Mouse (Mus musculus) adrenal gland, postnatal 36 days (tissue): ENCODE results near the gene Pabpc1l. TPM values are rescaled to one million over a fixed set of nuclear protein-coding genes. Genes with fewer than 3 reads are reported as not detected.
"Not testable (repeated sequence)": the region's sequence is repeated elsewhere in the genome, so short reads cannot be mapped to it uniquely, and the experiment has no call there.

Experiments used
- DNase-seq, 2 experiments: peaks; one replicate each; pipeline ENCODE4 v3.0.0; 2021; ENCODE audit warnings: mixed read lengths in 1 of 2
- total RNA-seq, 2 experiments: library from RNA; stranded (reverse); gene quantifications; 2 replicates each; pipeline ENCODE4 v1.2.3; 2021

The Pabpc1l gene
- total RNA-seq, 2 experiments from 2014 or later = 1.2 to 1.9 TPM

DNA sequence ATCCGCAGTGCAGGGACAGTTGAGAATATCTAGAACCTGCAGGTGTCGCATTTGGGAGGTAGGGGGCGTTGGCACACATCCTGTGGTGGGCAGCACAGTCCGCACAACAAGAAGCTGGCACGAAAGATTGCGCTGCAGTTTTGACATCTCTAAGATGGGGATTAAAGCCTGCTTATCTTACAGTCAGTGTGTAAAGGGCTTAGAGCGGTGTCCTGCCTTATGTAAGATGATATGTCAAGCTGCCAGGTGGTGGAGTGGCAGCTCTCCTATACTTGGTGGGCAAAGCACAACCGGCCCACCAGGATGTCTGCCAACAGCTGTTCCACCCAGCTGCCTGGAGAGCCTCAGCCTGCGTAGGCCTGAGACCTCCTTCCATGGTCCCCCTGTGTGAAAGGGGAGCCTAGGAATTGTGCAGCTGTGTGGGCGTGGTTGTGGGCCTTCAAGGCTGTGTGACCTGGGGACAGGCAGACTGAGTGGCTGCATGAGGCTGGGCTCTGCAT is 11.3 kb downstream of the Pabpc1l start:
- no peak for DNase-seq

DNA sequence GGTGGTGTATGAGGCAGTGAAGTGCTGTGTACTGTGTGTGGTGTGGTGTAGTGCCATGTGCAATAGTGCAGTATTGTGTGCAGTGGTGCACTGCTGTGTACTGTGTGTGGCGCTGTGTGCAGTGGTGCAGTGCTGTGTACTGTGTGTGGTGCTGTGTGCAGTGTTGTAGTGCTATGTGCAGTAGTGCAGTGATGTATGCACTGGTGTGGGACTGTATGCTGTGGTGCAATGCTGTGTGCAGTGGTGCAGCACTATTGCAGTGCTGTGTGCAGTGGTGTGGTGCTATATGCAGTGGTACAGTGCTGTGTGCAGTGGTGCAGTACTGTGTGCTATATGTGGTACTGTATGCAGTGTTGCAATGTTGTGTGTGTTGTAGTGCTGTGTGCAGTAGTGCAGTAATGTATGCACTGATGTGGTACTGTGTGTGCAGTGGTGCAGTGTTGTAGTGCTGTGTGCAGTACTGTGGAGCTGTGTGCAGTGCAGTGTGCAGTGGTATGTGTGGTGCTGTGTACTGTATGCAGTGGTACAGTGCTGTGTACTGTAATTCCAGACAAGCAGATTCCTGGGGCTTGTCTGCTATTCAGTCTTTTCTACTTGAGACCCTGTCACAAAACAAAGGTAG is 13.3 kb downstream of the Pabpc1l start:
- no peak for DNase-seq

DNA sequence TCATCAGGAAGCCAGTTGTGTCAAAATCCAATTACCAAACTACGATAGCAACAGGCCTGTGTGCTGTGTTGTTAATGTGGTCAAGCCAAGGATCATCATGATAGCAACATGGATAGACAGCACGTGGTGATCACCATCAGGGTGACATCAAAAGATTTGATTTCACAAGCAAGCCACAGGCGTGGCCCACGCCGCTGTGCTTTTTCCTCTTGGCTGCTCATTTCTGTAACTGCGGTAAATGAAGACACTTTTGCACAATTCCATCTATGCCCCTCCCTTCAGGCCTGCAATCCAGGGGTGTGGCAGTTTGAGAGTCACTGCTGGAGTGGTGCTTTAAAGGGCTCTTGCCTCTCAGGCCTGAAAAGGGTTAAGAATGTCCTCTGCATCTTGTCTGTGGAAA is 15.7 kb downstream of the Pabpc1l start:
- peak in 1 of 2 experiments; percentile 8 for DNase-seq

DNA sequence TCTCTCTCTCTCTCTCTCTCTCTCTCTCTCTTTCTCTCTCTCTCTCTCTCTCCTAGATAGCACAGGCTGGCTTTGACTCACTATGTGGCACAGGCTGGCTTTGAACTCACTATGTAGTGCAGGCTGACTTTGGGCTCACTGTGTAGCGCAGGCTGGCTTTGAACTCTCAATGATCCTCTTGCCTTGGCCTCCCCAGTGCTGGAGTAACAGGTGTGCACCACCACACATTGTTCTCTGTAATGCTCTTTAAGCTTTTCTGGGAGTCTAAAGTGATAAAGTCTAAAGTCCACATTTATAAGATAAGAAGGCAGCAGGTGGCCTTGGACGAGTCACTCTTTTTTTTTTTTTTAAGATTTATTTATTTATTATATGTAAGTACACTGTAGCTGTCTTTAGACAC is 16.3 kb downstream of the Pabpc1l start:
- DNase-seq = no peak

DNA sequence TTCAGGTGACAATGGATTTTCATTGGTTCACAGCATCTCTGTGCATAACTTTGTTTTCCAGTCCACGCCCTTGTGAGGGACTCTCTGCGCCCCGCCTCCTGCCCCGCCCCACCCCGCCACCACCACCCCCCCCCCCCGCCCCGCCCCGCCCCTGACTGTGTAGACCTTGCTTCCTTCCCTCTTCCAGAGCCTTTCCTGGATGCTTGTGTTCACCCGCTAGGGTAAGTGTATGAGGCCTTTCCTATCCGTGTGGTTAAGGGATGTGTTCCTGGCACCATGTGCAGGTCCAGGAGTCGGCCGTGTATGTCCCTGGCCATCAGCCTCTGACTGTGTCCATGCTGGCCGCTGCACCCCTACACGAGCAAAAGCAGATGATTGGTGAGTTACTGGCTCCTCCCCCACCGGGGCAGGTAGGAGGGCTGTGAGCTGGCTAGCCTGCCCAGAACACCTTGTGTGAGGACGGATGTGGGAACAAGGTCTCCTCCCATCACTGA is 22.0 kb downstream of the Pabpc1l start:
- DNase-seq = peak; percentile 23 to 39

DNA sequence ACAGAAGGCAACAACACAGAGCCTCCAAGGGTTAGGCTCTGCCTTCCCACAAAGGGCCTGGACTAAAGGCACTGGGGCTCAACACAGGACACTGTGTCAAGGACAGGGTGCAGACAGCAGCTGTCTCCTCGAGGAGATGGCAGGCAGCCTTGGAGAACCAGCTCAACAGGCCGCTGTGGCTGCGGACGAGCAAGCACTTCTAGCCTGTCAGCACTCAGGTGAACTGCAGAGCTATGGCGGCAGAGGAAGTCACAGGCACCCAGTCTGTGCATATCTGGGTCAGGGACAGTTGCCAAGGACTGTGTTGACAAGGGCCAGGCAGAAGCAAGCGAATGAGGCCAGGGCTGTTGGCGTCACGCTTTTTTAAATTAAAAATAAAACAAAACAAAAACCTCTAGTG is 28.5 kb downstream of the Pabpc1l start:
- peak; percentile 80 to 82 for DNase-seq

DNA sequence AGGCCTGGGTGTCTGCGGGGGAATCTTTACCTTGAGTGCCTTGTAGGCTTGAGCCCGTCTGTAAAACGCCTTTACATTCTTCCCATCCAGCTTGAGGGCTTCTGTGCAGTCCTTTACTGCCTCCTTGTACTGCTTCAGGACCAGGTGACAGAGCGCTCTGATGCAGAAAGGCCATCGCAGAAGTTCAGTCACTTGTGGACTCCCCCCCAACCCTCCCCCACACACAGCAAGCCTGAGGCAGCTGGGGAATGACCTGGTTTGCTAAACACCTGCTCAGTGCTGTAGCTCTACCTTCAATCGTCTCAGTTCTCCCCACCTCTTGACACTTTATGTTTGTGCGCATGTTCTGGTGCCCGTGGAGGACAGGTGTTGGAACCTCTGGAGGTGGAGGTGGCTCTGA is 29.4 kb downstream of the Pabpc1l start:
- DNase-seq = no peak

DNA sequence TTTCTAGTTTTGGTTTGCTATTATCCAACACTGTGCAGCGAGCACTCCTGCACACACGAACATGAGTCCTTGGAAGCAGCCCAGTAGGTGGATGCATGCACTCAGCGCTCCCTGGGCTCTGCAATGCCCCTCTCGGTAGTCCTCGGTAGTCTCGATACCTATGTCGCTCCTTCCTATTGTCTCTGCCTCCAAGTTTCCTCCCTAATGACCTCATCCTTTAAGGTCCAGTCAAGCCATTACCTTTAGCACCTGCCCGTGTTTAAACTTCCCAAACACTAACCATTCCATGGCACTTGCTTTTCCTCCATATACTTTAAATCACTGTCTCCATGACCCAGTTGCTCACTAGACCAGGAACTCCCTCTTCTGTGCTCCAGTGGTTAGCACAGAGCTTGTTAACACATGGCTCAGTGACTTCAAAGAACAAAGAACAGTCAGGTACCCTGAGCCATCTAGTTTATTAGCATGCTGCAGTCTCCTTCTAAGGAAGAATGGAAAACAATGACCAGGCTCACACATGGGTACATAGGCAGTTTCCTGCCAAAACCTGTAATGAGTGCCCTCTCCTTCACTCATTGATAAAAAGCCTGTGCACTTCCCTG is 34.5 kb downstream of the Pabpc1l start:
- no peak for DNase-seq

DNA sequence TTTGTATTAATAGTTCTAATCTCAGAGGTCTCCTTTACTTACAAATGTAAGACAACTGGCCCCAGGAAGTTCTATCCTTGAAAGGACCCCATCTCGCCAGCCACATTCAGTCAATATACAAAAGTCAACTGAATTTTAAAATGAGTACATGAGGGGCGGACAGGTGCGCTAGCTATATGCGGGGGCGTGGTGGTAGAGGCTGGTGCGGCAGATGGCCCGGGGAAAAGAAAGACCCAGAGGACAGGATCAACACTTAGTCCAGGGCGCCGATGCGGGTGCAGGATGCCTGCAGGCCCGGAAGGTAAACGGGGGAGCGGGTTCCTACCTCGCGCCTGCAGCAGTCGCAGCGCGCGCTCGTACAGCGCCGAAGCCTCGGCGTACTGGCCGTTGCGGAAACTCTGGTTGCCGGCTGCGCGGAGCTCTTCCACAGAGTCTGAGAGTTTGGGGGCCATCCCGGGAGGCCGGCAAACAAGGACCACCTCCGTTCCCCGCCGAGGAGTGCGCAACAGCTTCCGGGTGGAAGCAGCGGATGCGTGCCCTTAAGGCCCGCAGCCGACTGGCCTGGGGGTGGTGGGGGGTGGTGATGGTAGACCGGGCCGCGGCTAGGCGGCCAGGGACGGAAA is 45.0 kb downstream of the Pabpc1l start, which contains the start of gene Stk4:
TSS of gene Stk4 (plus strand) at position 181 of the 623 bp plus-strand sequence.
- no peak for DNase-seq

DNA sequence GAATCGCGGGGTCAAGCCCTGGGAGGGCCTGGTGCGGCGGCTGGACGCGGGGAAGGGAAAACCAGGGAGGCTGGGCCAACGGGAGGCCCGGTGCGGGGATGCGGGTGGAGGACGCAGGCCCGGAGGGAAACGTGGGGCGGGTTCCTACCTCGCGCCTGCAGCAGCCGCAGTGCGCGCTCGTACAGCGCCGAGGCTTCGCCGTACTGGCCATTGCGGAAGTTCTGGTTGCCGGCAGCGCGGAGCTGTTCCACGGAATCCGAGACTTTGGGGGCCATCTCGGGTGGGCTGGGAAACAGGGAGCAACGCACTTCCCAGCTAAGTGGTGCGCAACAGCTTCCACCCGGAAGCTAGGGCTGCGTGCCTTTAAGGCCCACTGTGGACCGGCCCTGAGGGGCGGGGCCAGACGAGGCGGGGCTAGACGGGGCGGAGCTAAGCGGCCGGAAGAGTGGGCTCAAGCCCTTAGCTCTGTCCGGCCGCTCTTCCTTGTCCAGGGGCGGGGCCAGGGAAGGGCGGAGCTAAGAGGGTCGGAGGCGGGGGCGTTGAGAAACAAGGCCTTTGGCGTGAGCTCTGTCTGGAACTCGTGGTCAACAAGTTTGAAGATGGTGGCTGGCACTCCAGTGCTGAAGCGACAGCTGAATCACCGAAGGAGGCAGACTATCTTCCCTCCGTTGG is 45.7 kb downstream of the Pabpc1l start, which contains the start of gene Tomm34:
TSS of gene Tomm34 (minus strand) at position 405 of the 672 bp plus-strand sequence.
- DNase-seq = peak; percentile 98 to 99

DNA sequence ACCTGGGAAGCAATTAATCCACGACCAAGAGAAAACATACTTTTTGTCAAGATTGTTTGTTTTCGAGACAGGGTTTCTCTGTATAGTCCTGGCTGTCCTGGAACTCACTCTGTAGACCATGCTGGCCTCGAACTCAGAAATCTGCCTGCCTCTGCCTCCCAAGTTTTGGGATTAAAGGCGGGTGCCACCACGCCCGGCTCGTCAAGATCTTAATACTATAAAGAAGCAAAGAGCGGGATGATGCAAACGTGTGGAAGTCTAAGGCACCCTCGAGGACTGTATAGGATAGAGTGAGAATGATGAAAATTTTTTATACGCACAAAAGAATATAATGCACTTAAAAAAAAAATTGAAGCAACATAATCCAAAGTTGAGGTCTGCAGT is 46.2 kb downstream of the Pabpc1l start:
- DNase-seq = not testable (repeated sequence)

DNA sequence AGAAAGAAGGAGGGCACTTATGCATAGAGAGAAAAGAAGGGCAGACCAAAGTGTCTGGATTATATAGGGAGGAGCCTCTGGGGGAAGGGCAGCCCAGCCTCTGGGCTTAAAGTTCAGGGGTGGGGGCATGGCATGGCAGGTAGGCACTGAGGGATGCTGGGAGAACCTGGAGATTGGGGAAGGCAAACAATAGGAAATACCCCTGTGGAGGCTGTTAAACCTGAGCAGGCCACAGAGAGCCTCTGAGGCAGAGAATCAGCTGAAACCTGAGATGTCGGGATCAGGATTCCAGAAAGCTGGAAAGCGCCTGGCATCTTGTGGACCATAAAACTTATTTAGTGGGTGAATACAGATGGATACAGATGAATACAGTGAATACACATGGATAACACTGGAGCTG is 46.9 kb downstream of the Pabpc1l start:
- DNase-seq = no peak

DNA sequence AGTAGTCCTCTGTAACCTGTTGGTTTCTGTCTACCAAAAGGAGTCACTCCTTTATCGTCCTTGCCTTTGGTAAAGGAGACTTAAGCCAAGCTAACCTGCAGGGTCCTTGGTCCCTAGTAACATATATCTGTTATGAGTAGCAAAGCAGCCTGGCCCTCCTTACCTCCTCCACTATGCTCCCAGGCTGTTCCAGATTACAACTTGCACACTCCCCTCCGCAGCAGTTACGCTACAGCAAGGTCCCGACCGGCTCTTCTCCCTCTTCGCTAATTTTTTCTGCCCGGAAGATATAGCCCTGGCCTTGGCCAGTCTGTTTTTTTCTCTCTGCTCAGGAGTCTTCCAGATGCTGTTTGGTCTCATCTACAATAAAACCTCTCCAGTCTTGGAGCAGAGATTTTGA is 47.9 kb downstream of the Pabpc1l start:
- DNase-seq = no peak

DNA sequence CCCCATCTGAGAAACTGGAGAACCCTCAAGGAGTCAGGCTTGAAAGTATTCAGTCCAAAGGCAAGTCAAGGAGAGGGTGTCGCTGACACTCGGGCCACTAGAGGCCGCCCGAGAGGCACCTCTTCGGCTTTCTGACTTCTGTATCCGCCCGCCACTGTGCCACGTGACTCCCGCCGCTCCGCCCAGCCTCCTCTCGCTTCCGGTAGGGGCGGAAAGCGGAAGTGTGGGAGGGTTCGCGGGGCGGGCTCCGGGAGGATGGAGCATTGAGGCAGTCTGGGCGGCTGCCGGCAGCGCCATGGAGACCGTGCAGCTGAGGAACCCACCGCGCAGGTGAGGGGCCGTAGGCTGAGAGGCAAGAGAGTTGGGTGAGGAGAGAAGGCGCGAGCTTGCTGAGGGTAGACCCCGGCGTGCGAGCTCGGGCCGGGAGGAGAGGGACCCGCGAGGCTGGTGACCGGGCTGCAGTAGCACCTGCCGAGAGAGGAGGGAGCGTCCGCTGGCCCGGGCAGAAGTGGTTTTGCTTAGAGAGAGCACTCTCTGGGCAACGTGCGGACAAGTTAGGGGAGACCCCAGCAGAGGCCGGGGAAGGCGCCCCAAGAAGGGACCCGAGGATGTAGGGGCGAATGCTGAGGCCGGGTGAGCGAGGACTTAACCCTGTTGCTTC is 48.8 kb downstream of the Pabpc1l start:
- DNase-seq = peak; percentile 98 to 99

DNA sequence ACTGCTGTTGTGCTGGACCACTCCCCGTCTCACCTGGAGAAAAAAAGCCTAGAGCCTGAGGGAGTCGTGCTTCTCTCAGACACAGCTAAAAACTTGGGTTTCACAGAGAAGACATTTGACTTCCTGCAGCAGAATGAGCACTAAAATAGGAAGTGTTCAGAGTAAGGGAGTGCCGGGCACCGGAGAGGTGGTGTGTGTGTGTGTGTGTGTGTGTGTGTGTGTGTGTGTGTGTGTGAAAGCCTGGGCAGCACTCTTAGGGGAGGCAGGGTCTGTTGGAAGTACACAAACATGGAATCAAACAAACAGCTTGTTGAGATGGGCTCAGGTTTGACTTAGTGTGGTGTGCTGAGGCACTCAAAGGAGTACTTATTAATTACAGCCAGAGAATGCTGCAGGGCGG is 49.8 kb downstream of the Pabpc1l start:
- no peak for DNase-seq

DNA sequence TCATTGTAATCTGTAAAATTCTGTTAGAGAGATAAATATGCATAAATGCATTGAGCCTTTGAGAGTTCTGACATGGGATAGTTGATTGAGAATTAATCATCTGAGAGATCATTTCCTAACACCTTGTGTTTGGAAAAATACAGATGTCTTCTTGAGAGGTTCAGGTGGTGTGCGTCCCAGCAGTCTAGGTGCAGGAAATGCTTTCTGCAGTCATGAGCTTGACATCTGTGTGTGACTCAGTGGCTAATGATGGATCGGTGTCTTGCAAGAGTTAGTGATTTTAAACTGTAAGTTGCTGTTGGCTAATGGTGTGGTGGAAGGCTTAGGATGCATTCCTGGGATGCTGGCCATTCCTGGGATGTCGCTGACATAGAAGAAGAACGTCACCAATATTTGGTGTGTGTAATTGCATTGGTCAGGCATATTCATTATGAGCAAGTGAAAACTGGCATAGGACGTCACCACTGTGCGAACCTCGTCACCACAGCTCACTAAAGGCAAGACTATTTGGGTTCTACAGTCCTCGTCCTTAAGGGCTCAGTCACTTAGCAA is 51.7 kb downstream of the Pabpc1l start:
- DNase-seq = no peak

DNA sequence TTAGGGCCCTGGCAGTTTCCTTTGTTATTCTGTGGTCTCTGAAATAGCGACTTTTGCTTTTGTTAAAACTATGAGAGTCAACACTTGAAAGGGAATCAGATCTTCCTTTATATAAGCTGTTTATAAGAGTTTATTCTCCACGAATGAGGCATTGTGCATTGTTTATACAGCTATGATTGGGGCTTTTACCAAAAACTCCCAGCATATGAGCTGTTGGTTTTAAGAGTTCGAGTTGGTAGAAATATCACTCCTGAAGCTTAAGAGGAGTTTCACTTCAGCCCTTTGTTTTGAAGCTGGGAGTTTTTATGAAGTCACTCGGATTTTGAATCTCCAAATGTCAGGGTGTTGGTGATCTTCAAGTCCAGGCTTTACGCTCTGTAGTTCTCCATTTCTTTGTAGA is 52.6 kb downstream of the Pabpc1l start:
- no peak for DNase-seq

DNA sequence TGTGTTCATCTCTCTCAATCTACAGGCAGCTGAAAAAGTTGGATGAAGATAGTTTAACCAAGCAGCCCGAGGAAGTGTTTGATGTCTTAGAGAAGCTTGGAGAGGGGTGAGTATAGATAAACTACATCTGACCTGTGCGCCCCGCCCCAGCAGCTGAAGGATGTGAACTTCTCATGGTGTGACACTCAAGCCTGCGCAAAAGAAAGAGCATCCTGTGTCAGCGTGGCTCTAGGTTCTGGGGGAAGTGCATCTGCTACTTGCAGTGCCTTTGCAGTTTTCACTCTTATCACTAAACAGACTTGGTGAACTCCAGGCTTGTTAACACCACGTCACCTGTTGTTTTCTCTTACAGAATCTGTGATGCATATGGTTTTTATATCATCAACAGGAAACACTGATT is 54.2 kb downstream of the Pabpc1l start:
- DNase-seq = no peak

DNA sequence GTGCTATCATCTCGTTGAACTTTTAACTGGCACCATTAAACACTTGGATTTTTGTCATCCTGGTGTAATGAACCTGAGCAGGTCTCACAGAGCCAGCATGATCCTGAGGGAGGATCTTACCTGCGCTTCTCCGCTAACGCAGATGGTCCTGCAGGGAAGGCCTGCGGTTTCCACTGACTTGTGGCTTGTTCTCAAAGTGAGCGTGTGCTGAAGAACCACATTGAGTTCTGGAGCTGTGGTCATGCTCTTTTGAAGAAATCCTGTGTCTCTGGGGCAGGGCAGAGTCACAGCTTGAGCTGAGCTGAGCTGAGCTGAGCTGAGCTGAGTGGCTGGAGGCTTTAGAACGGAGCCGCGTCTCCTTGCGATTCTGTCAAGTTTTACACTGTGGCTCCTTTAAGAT is 56.3 kb downstream of the Pabpc1l start:
- no peak for DNase-seq

DNA sequence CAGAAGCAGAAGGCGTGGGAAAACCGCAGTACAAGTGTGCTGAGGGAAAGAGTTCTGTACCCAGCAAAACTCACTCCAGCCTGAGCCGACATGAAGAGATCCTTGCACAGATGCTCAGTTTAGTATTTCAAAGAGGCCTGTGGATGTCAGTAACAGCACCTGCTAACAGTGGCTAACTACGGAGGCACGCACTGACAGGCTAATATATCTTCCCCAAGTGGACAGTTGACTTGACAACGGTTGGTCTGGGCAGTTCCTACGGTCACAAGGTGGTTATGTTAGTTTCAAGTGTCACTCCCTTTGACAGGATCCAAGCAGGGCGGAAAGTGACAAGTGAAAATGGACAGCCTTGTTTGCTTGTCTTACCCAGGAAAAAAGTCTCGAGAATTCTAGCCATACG is 56.9 kb downstream of the Pabpc1l start:
- no peak for DNase-seq

DNA sequence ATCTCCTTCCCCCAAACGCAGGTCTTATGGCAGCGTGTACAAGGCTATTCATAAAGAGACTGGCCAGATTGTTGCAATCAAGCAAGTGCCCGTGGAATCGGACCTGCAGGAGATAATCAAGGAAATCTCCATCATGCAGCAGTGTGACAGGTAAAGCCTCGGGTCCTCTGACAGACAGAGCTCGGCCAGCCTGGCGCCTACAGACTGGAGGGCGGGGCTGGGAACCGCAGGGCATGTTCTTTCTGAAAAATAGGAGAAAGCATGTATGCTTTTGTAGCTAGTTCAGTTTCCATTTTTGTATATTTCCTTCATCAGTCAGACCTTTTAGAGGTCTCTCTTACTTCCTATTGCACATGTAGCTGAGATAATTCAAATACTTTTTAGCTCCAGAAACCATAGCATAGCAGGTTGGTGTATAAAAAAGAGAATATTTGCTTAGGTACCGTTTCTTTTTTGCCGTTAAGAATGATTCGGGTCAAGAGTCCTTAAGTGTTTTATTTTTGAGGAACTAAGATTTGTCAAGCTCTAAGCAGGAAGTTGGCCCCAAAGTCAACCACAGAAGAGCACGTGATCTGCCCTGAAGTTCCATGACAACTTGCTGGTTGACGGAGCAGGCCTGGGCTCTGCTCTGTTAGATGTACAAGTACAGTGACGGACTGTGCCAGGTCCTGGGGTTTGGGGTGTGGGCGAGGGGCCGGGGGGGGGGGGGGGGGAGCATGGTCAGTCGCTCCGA is 58.5 kb downstream of the Pabpc1l start:
- peak; percentile 12 to 26 for DNase-seq
